In genomic region chr9:37435616-37436015, GRCm38 (mm10) we compare ENCODE assay signal across 24 mouse cellular contexts. TPM values are rescaled to one million over a fixed set of nuclear protein-coding genes. Genes with fewer than 3 reads are reported as not detected.
"Had no signal": no experiment of that assay in that cellular context is flagged by ENCODE, and none has a peak within 500 bp of the region (broad histone marks: within the 10 kb centered on the region; RNA-seq: fewer than 3 reads in every experiment).

No protein-coding gene starts in this region.

- ATAC-seq: liver, postnatal 0 days; lung, postnatal 0 days; midbrain, embryonic 16.5 days had no signal

- H3K9me3 ChIP-seq: kidney, embryonic 15.5 days; limb, embryonic 12.5 days; limb, embryonic 15.5 days; midbrain, embryonic 12.5 days; neural tube, embryonic 13.5 days had no signal

- H3K27ac ChIP-seq: kidney, embryonic 15.5 days; limb, embryonic 12.5 days; limb, embryonic 15.5 days; liver, embryonic 14.5 days; macrophage; midbrain, embryonic 12.5 days; neural tube, embryonic 13.5 days; stomach, postnatal 0 days had no signal

- DNase-seq: kidney, adult 8-10 months; kidney, postnatal 10 days; kidney, postnatal 4 days; left cerebral cortex, postnatal 4 days; liver, postnatal 0 days; lung, embryonic 14.5 days; right cerebral cortex, postnatal 4 days; thymus, adult 2 months; thymus, postnatal 14 days; thymus, postnatal 4 days had no signal

- H3K36me3 ChIP-seq: kidney, embryonic 15.5 days; limb, embryonic 12.5 days; limb, embryonic 15.5 days; midbrain, embryonic 12.5 days; neural tube, embryonic 13.5 days had no signal

- H3K4me3 ChIP-seq: kidney, embryonic 15.5 days; limb, embryonic 12.5 days; limb, embryonic 15.5 days; midbrain, embryonic 12.5 days; myocyte; neural tube, embryonic 13.5 days had no signal

RNA-seq across cellular contexts. Expression of gene Robo3, which starts 2.6 kb away (rescaled TPM):
- total RNA-seq: monocyte, adult 5-6 weeks; neutrophil, adult 5-6 weeks had no signal
- polyA plus RNA-seq: limb, embryonic 12.5 days; macrophage; stomach, embryonic 14.5 days had no signal

RNA-seq across cellular contexts. Expression of gene Robo4, which starts 33.9 kb away (rescaled TPM):
- total RNA-seq: monocyte, adult 5-6 weeks; neutrophil, adult 5-6 weeks had no signal
- polyA plus RNA-seq: macrophage, myocyte had no signal
